Mouse (Mus musculus): ENCODE measurements around the gene Gas2l3. TPM values are rescaled to one million over a fixed set of nuclear protein-coding genes. Genes with fewer than 3 reads are reported as not detected.
A peak's percentile ranks its signal among the peaks of the same experiment; 100 is the strongest.

Gas2l3 gene
- total RNA-seq (2021) = 1 to 10 TPM; 1.6 to 3.8 TPM

GRCm38 (mm10) chr10:89443623-89444151 is at the start of gene Gas2l3:
Gas2l3 (minus strand) TSS chr10:89443967.
- DNase-seq (ENCODE audit: low spot score) = peak; percentile 66
- intact Hi-C loops (cut with DNase I) = no loop called here

DNA sequence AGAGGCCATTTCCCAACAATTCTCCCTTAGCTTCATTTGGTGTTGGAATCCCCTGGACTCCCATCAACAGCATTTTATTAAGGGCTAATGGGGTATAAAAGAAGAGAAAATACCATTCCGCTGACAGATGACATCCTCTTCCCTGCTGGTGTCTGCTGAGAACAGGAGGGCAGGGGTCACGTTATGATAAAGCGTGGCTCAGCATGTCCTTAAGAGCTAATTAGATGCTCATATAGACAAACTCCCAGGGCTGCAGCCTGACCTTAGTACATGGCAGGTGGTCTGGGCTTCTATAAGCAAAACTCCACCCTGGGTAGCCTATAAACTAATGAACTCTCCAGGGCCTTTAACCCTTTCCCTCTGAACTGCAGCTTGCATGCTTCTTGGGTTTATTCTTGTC is 47.6 kb upstream of the Gas2l3 start:
- intact Hi-C loops (cut with DNase I) = no loop called here

DNA sequence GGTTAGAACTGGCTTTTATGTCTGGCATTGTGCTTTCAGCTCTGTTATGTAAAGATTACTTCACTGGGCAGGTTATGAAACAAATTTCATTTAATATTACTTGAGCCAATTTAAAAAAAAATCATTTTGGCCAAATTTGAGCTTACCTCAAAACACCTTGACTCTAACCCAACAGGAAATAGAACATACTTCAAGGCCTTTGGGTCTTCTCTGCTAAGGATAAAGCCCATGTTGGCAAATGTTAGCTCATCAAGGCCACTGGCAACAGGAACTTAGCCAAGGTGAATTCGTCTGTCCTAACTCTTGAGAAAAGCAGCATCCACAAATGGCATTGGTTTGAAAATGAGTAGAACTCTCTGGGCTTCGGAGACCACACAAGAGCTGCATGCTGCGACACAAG is 46.5 kb upstream of the Gas2l3 start:
- DNase-seq (ENCODE audit: low spot score) = no peak
- intact Hi-C loops (cut with DNase I) = no loop called here

More for the DNA sequence above, 47.6 kb upstream of the Gas2l3 start:
- no peak for DNase-seq (ENCODE audit: low spot score)

DNA sequence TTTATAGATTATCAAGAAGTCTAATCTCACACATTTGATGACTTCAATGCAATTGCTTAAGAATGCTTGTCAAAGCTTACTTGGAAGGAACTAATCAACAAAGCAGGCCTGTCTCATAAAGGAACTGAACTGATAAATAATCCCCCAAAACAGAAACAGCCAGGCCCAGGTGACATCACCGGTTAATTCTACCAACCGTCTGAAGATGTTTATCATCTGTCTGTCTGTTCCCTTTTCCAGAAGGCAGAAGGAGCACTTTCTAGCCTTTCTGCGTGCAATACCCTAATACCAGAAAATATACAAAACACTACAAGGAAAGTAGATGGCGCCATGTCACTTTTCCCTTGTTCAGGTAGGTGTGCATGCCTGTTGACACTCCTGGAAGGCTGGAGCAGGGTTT is 45.7 kb upstream of the Gas2l3 start:
- intact Hi-C loops (cut with DNase I) = no loop called here
- DNase-seq (ENCODE audit: low spot score) = no peak

- intact Hi-C loops (cut with DNase I) = no loop called here
These were observed 43.4 kb upstream of the Gas2l3 start for GRCm38 (mm10) chr10:89486995-89487742.

GRCm38 (mm10) chr10:89484907-89485306 is 41.1 kb upstream of the Gas2l3 start:
- intact Hi-C loops (cut with DNase I) = no loop called here
- no peak for DNase-seq (ENCODE audit: low spot score)

More at GRCm38 (mm10) chr10:89486995-89487742, 43.4 kb upstream of the Gas2l3 start:
- DNase-seq (ENCODE audit: low spot score) = no peak

DNA sequence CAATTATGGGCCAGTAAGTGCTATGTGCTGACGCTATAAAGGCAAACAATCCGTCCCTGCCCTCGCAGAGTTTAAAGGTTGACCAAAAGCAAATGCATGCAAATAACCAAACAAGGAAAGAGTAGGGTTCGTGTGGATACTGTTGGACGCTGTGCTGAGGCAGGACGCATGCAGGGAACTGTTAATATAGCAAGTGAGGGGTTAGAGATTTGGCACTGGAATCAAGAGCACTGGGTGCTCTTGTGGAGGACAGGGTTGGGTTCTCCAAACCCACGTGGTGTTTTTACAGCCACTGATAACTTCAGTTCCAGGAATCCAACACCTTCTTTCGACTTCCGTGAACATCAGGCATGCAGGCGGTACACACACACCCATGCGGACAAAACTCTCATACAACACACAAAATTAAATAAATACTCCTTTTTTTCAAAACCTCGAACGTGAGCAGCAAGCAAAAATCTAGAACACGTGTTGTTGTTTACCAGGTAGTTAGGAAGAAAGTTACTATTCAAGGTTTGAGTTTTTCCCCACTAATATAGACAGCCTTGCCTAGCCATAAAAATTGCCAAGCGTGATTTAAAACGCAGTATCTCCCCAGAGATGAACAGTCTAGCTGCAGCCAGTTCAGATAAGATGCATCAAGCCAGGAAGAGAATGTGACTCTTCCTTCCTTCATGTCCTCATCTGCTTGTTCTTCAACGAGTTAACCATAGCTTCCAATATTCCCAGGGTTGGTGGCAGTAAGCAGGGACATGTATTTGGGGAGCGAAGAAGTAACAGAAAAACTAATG is 40.2 kb upstream of the Gas2l3 start:
- intact Hi-C loops (cut with DNase I) = no loop called here
- no peak for DNase-seq (ENCODE audit: low spot score)

GRCm38 (mm10) chr10:89483113-89483512 is 39.3 kb upstream of the Gas2l3 start:
- DNase-seq (ENCODE audit: low spot score) = no peak
- intact Hi-C loops (cut with DNase I) = no loop called here

DNA sequence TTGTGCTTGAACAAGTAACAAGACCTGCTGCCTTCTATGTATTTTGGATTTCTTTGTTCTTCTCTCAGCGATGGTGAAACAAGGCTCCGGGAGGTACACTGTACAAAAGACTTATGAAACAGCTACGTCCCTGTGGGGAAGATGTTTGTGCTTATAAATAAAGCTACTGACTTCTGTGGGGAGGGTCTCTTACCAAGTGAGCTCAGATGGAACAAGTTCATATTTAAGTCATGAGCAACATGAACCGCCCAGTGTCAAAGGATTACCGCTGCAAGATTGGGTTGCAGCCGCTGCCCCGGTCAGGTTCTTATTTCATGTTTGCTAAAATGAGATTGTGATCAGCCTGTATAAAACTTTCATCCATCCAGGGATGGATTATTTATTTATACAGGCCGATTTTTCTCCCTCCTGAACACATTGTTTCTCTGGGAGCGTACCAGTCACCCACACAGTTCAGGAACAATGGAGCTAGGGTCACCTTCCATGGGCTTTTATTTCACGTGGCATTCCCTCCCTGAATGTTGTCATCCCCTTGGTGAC is 38.4 kb upstream of the Gas2l3 start:
- intact Hi-C loops (cut with DNase I) = no loop called here
- DNase-seq (ENCODE audit: low spot score) = no peak

DNA sequence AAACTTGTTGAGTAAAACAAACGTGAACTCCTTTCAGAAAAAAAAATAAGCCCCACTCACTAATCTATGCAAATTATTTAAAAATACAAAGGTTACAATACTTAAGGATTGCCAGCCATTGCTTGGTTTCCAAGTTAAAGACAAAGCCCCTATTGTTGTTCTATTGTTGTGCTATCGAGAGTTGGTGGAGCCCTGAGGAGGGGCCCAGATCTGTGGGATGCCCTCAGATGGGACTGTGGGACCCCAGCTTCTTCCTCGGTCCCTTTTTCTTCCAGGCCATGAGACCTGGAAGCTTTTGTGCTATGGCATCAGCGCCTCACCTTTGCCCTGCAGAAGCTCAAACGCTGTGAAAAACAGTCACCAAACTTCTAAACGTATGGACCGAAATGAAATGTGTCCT is 37.9 kb upstream of the Gas2l3 start:
- intact Hi-C loops (cut with DNase I) = no loop called here
- DNase-seq (ENCODE audit: low spot score) = no peak

DNA sequence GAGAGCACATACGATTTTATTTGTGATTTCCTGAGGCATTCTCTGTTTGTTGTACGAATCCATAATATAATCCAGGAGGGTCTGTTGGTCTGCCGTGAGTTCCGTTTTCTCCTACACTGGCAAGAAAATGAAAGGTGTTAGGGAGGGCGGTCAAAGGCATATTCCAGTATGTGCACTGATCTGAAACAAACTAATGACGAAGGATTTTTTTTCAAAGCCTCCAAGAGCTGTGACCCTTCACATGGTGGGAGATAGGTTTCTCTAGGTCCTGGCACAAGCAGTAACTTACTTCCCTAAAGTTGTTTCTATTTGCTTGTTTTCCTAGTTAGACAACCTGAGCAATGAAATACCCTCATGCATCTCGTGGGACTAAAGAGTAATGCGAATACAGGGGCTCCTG is 35.0 kb upstream of the Gas2l3 start:
- no peak for DNase-seq (ENCODE audit: low spot score)

GRCm38 (mm10) chr10:89470596-89471353 is 27.0 kb upstream of the Gas2l3 start:
- no peak for DNase-seq (ENCODE audit: low spot score)
- intact Hi-C loops (cut with DNase I) = no loop called here

More for the DNA sequence above, 35.0 kb upstream of the Gas2l3 start:
- intact Hi-C loops (cut with DNase I) = no loop called here

DNA sequence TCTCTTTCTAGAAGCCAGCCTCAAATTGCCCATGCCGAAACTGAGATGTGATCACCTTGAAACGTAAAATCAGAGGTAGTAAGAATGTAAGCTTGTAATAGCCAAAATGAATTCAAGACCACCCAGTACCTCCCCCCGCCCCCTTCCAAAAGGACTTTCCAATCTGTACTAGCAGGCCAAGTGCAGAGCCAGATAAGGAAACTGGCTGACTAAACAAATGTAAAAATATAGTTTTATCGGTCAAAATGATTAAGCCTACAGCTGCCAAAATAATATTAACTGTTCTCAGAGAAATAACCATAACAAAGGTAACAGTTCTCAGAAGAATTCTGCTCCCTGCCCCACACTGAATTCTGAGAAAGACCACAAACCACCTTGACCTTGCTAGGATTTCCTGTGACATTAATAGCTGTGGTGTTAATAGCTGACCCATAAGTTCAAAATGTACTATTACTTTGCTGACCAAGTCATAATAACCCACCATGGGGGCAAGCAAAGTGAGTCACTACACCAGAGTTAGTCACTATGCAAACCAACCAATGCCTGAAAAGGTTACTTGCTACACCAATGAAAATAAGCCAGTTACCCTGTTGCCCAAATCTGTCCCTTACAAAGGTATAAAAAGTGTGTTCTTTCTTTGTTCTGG is 21.1 kb upstream of the Gas2l3 start:
- no peak for DNase-seq (ENCODE audit: low spot score)
- intact Hi-C loops (cut with DNase I) = loop anchor here (5.0 kb wide), 1 partner anchor 577 kb away; no protein-coding TSS in a partner anchor

DNA sequence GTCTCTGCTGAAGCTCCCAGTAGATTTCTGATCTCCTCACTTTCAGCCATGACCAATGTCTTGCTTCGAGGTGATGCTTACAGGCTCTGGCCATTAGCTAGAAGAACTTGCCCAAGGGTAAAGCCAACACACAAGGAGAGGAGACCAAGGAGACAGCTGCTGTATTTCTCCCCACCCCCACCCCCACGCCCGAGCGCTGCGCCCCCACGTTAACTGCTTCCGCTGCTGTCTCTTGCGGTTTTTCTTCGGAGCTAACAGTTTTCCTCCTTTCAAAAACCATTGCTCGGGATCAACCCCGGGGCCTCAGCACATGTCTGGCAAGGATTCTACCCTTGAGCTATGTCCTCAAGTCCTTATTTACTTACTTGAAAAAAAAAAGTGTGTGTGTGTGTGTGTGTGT is 19.1 kb upstream of the Gas2l3 start:
- intact Hi-C loops (cut with DNase I) = loop anchor here (1.0 to 5.0 kb wide), 2 partner anchors 167 to 579 kb away; no protein-coding TSS in a partner anchor
- DNase-seq (ENCODE audit: low spot score) = no peak

GRCm38 (mm10) chr10:89461856-89462507 is 18.2 kb upstream of the Gas2l3 start:
- intact Hi-C loops (cut with DNase I) = loop anchor here (1.0 to 5.0 kb wide), 2 partner anchors 168 to 580 kb away; no protein-coding TSS in a partner anchor
- DNase-seq (ENCODE audit: low spot score) = peak; percentile 7

GRCm38 (mm10) chr10:89460972-89461371 is 17.2 kb upstream of the Gas2l3 start:
- DNase-seq (ENCODE audit: low spot score) = no peak
- intact Hi-C loops (cut with DNase I) = loop anchor here (5.0 kb wide), 1 partner anchor 581 kb away; no protein-coding TSS in a partner anchor

DNA sequence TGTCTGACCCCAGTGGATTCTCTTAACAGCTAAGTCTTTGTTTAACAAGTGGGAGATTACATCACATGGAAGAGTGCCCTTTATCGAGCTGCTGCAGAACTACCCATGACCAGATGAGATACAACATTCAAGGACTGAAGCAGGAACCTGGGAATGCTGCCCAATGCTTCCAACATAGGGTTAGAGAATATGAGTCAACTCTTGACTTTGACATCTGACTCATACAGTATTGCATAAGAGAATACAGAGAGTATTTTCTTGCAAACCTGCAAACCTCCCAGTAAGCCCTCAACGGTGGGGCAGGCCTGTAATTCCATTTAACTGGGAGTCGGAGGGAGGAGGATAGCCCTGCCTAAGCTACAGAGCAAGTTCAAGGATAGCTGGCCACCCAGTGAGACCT is 15.0 kb upstream of the Gas2l3 start:
- intact Hi-C loops (cut with DNase I) = loop anchor here (2.0 kb wide), 1 partner anchor 366 kb away; no protein-coding TSS in a partner anchor
- DNase-seq (ENCODE audit: low spot score) = peak; percentile 27

GRCm38 (mm10) chr10:89453794-89454193 is 10.0 kb upstream of the Gas2l3 start:
- no peak for DNase-seq (ENCODE audit: low spot score)
- intact Hi-C loops (cut with DNase I) = no loop called here
